Mouse (Mus musculus): ENCODE results near the gene Ly6g5c. TPM values are rescaled to one million over a fixed set of nuclear protein-coding genes. Genes with fewer than 3 reads are reported as not detected.
A peak's percentile ranks its signal among the peaks of the same experiment; 100 is the strongest.

The Ly6g5c gene
- polyA plus RNA-seq, 1 experiment = not detected

- Histone ChIP-seq H3K4me3 (replicated peaks) (no peak overlapping the region), H3K4me1 (peaks cover 13% of the 10 kb centered on the region), H3K36me3 (replicated peaks; ENCODE audit: low read length) (peaks cover 98% of the 10 kb centered on the region), H3K27me3 (replicated peaks) (no peaks in the 10 kb centered on the region), H3K9me3 (no peaks in the 10 kb centered on the region)
- no peak for TF ChIP-seq GATA1 (IDR thresholded peaks at IDR 0.05; ENCODE audit: borderline replicate concordance, low read length)
- no peak for TF ChIP-seq FLI1 (IDR thresholded peaks at IDR 0.05; ENCODE audit: low read length)
Observed at GRCm38 (mm10) chr17:35154616-35155015, 46.5 kb downstream of the Ly6g5c start.

- TF ChIP-seq GATA1 (IDR thresholded peaks at IDR 0.05; ENCODE audit: borderline replicate concordance, low read length) = no peak
- no peak for TF ChIP-seq FLI1 (IDR thresholded peaks at IDR 0.05; ENCODE audit: low read length)
- Histone ChIP-seq H3K36me3 (replicated peaks; ENCODE audit: low read length) (peaks cover 98% of the 10 kb centered on the region), H3K9me3 (no peaks in the 10 kb centered on the region), H3K4me1 (peaks cover 13% of the 10 kb centered on the region), H3K27me3 (replicated peaks) (no peaks in the 10 kb centered on the region), H3K4me3 (replicated peaks) (no peak overlapping the region)
Observed at GRCm38 (mm10) chr17:35155451-35155850, 47.4 kb downstream of the Ly6g5c start.

GRCm38 (mm10) chr17:35156461-35157200 lies 48.6 kb downstream of the Ly6g5c start:
- Histone ChIP-seq H3K4me1 (peaks cover 24% of the 10 kb centered on the region), H3K4me3 (replicated peaks) (no peak overlapping the region), H3K9me3 (no peaks in the 10 kb centered on the region), H3K36me3 (replicated peaks; ENCODE audit: low read length) (peaks cover 99% of the 10 kb centered on the region), H3K27me3 (replicated peaks) (no peaks in the 10 kb centered on the region)
- TF ChIP-seq GATA1 (IDR thresholded peaks at IDR 0.05; ENCODE audit: borderline replicate concordance, low read length) (no peak), FLI1 (IDR thresholded peaks at IDR 0.05; ENCODE audit: low read length) (no peak)

- peaks cover 100% of the 10 kb centered on the region for H3K36me3 ChIP-seq (replicated peaks; ENCODE audit: low read length)
- no peak for TF ChIP-seq FLI1 (IDR thresholded peaks at IDR 0.05; ENCODE audit: low read length)
- TF ChIP-seq GATA1 (IDR thresholded peaks at IDR 0.05; ENCODE audit: borderline replicate concordance, low read length) = no peak
- H3K4me3 ChIP-seq (replicated peaks) = peak overlapping the region; percentile 28
- H3K9me3 ChIP-seq = no peaks in the 10 kb centered on the region
- H3K4me1 ChIP-seq = peaks cover 30% of the 10 kb centered on the region
- no peaks in the 10 kb centered on the region for H3K27me3 ChIP-seq (replicated peaks)
Observed at GRCm38 (mm10) chr17:35157254-35157653, 49.2 kb downstream of the Ly6g5c start.

- no peak overlapping the region for H3K4me3 ChIP-seq (replicated peaks)
- TF ChIP-seq GATA1 (IDR thresholded peaks at IDR 0.05; ENCODE audit: borderline replicate concordance, low read length) (no peak), FLI1 (IDR thresholded peaks at IDR 0.05; ENCODE audit: low read length) (no peak)
- peaks cover 35% of the 10 kb centered on the region for H3K4me1 ChIP-seq
- H3K36me3 ChIP-seq (replicated peaks; ENCODE audit: low read length) = peaks cover 100% of the 10 kb centered on the region
- no peaks in the 10 kb centered on the region for H3K27me3 ChIP-seq (replicated peaks)
- H3K9me3 ChIP-seq = no peaks in the 10 kb centered on the region
Observed at GRCm38 (mm10) chr17:35157661-35158175, 49.6 kb downstream of the Ly6g5c start.

GRCm38 (mm10) chr17:35158850-35159593 lies 50.9 kb downstream of the Ly6g5c start:
- Histone ChIP-seq H3K4me3 (replicated peaks) (no peak overlapping the region), H3K4me1 (peaks cover 44% of the 10 kb centered on the region), H3K9me3 (no peaks in the 10 kb centered on the region), H3K36me3 (replicated peaks; ENCODE audit: low read length) (peaks cover 96% of the 10 kb centered on the region), H3K27me3 (replicated peaks) (no peaks in the 10 kb centered on the region)
- no peak for TF ChIP-seq FLI1 (IDR thresholded peaks at IDR 0.05; ENCODE audit: low read length)
- no peak for TF ChIP-seq GATA1 (IDR thresholded peaks at IDR 0.05; ENCODE audit: borderline replicate concordance, low read length)

GRCm38 (mm10) chr17:35159638-35160037 lies 51.6 kb downstream of the Ly6g5c start:
- Histone ChIP-seq H3K9me3 (no peaks in the 10 kb centered on the region), H3K36me3 (replicated peaks; ENCODE audit: low read length) (peaks cover 90% of the 10 kb centered on the region), H3K4me1 (peaks cover 44% of the 10 kb centered on the region), H3K27me3 (replicated peaks) (no peaks in the 10 kb centered on the region), H3K4me3 (replicated peaks) (no peak overlapping the region)
- TF ChIP-seq FLI1 (IDR thresholded peaks at IDR 0.05; ENCODE audit: low read length) (no peak), GATA1 (IDR thresholded peaks at IDR 0.05; ENCODE audit: borderline replicate concordance, low read length) (no peak)

GRCm38 (mm10) chr17:35161421-35161820 lies 53.3 kb downstream of the Ly6g5c start:
- TF ChIP-seq FLI1 (IDR thresholded peaks at IDR 0.05; ENCODE audit: low read length) (no peak), GATA1 (IDR thresholded peaks at IDR 0.05; ENCODE audit: borderline replicate concordance, low read length) (no peak)
- Histone ChIP-seq H3K4me1 (peaks cover 40% of the 10 kb centered on the region), H3K9me3 (no peaks in the 10 kb centered on the region), H3K27me3 (replicated peaks) (no peaks in the 10 kb centered on the region), H3K4me3 (replicated peaks) (peak overlapping the region; percentile 26), H3K36me3 (replicated peaks; ENCODE audit: low read length) (peaks cover 72% of the 10 kb centered on the region)

Other genes starting within 250 kb of the Ly6g5c start
- gene Cfb, start 245.8 kb upstream of the Ly6g5c start, polyA plus RNA-seq (2012; ENCODE audit: insufficient read depth, low replicate concordance) = 0.54 TPM in 1 of 2 replicates, not detected in the other
- gene Zbtb12, start 228.8 kb upstream of the Ly6g5c start, polyA plus RNA-seq (2012; ENCODE audit: insufficient read depth, low replicate concordance) = 6.7 and 15.4 TPM in 2 replicates
- not detected in 2 replicates for gene Gm20547, start 226.2 kb upstream of the Ly6g5c start, polyA plus RNA-seq (2012; ENCODE audit: insufficient read depth, low replicate concordance)
- 3.0 and 6.0 TPM in 2 replicates for gene C2, start 210.0 kb upstream of the Ly6g5c start, polyA plus RNA-seq (2012; ENCODE audit: insufficient read depth, low replicate concordance)
- gene Ehmt2, start 209.8 kb upstream of the Ly6g5c start, polyA plus RNA-seq (2012; ENCODE audit: insufficient read depth, low replicate concordance) = 356 and 543 TPM in 2 replicates
- gene Slc44a4, start 193.8 kb upstream of the Ly6g5c start, polyA plus RNA-seq (2012; ENCODE audit: insufficient read depth, low replicate concordance) = not detected in 2 replicates
- gene Neu1, start 177.0 kb upstream of the Ly6g5c start, polyA plus RNA-seq (2012; ENCODE audit: insufficient read depth, low replicate concordance) = 12.4 and 41.3 TPM in 2 replicates
- 4.5 and 7.2 TPM in 2 replicates for gene Hspa1b, start 149.0 kb upstream of the Ly6g5c start, polyA plus RNA-seq (2012; ENCODE audit: insufficient read depth, low replicate concordance)
- gene Gm20481, start 138.4 kb upstream of the Ly6g5c start, polyA plus RNA-seq (2012; ENCODE audit: insufficient read depth, low replicate concordance) = not detected in 2 replicates
- gene Hspa1a, start 136.1 kb upstream of the Ly6g5c start, polyA plus RNA-seq (2012; ENCODE audit: insufficient read depth, low replicate concordance) = 1.5 and 2.0 TPM in 2 replicates
- gene Hspa1l, start 135.6 kb upstream of the Ly6g5c start, polyA plus RNA-seq (2012; ENCODE audit: insufficient read depth, low replicate concordance) = not detected in 2 replicates
- 64.3 and 95.0 TPM in 2 replicates for gene Lsm2, start 126.4 kb upstream of the Ly6g5c start, polyA plus RNA-seq (2012; ENCODE audit: insufficient read depth, low replicate concordance)
- 188 and 650 TPM in 2 replicates for gene Vars, start 107.3 kb upstream of the Ly6g5c start, polyA plus RNA-seq (2012; ENCODE audit: insufficient read depth, low replicate concordance)
- gene Vwa7, start 91.7 kb upstream of the Ly6g5c start, polyA plus RNA-seq (2012; ENCODE audit: insufficient read depth, low replicate concordance) = 0.38 and 0.40 TPM in 2 replicates
- 4.1 and 5.4 TPM in 2 replicates for gene Sapcd1, start 80.3 kb upstream of the Ly6g5c start, polyA plus RNA-seq (2012; ENCODE audit: insufficient read depth, low replicate concordance)
- 10.5 and 10.9 TPM in 2 replicates for gene Msh5, start 61.5 kb upstream of the Ly6g5c start, polyA plus RNA-seq (2012; ENCODE audit: insufficient read depth, low replicate concordance)
- gene Clic1, start 58.3 kb upstream of the Ly6g5c start, polyA plus RNA-seq (2012; ENCODE audit: insufficient read depth, low replicate concordance) = 244 and 373 TPM in 2 replicates
- gene Ddah2, start 49.2 kb upstream of the Ly6g5c start, polyA plus RNA-seq (2012; ENCODE audit: insufficient read depth, low replicate concordance) = 30.5 and 36.5 TPM in 2 replicates
- 14.8 and 15.5 TPM in 2 replicates for gene Ly6g6c, start 42.9 kb upstream of the Ly6g5c start, polyA plus RNA-seq (2012; ENCODE audit: insufficient read depth, low replicate concordance)
- 53.5 and 66.3 TPM in 2 replicates for gene Mpig6b, start 42.1 kb upstream of the Ly6g5c start, polyA plus RNA-seq (2012; ENCODE audit: insufficient read depth, low replicate concordance)
- gene Ly6g6e, start 31.4 kb upstream of the Ly6g5c start, polyA plus RNA-seq (2012; ENCODE audit: insufficient read depth, low replicate concordance) = not detected in 2 replicates
- gene Ly6g6d, start 30.2 kb upstream of the Ly6g5c start, polyA plus RNA-seq (2012; ENCODE audit: insufficient read depth, low replicate concordance) = 79.9 and 106 TPM in 2 replicates
- 517 and 745 TPM in 2 replicates for gene Ly6g6f, start 22.7 kb upstream of the Ly6g5c start, polyA plus RNA-seq (2012; ENCODE audit: insufficient read depth, low replicate concordance)
- 211 and 290 TPM in 2 replicates for gene Abhd16a, start 19.0 kb upstream of the Ly6g5c start, polyA plus RNA-seq (2012; ENCODE audit: insufficient read depth, low replicate concordance)
- gene Ly6g5b, start 7.1 kb downstream of the Ly6g5c start, polyA plus RNA-seq (2012; ENCODE audit: insufficient read depth, low replicate concordance) = 0.23 TPM in 1 of 2 replicates, not detected in the other
- 46.5 and 57.4 TPM in 2 replicates for gene Gpank1, start 13.2 kb downstream of the Ly6g5c start, polyA plus RNA-seq (2012; ENCODE audit: insufficient read depth, low replicate concordance)
- 75.6 and 82.2 TPM in 2 replicates for gene Csnk2b, start 13.8 kb downstream of the Ly6g5c start, polyA plus RNA-seq (2012; ENCODE audit: insufficient read depth, low replicate concordance)
- gene D17H6S53E, start 18.1 kb downstream of the Ly6g5c start, polyA plus RNA-seq (2012; ENCODE audit: insufficient read depth, low replicate concordance) = 3.2 and 6.1 TPM in 2 replicates
- gene Apom, start 23.8 kb downstream of the Ly6g5c start, polyA plus RNA-seq (2012; ENCODE audit: insufficient read depth, low replicate concordance) = not detected in 2 replicates
- gene Bag6, start 26.9 kb downstream of the Ly6g5c start, polyA plus RNA-seq (2012; ENCODE audit: insufficient read depth, low replicate concordance) = 613 and 1,584 TPM in 2 replicates
- gene Prrc2a, start 56.6 kb downstream of the Ly6g5c start, polyA plus RNA-seq (2012; ENCODE audit: insufficient read depth, low replicate concordance) = 1,080 and 3,273 TPM in 2 replicates
- 2.5 and 22.3 TPM in 2 replicates for gene Aif1, start 67.8 kb downstream of the Ly6g5c start, polyA plus RNA-seq (2012; ENCODE audit: insufficient read depth, low replicate concordance)
- 5.9 and 24.8 TPM in 2 replicates for gene Lst1, start 80.2 kb downstream of the Ly6g5c start, polyA plus RNA-seq (2012; ENCODE audit: insufficient read depth, low replicate concordance)
- gene Ltb, start 86.2 kb downstream of the Ly6g5c start, polyA plus RNA-seq (2012; ENCODE audit: insufficient read depth, low replicate concordance) = 12.1 TPM in 1 of 2 replicates, not detected in the other
- gene Tnf, start 93.7 kb downstream of the Ly6g5c start, polyA plus RNA-seq (2012; ENCODE audit: insufficient read depth, low replicate concordance) = 2.9 and 3.5 TPM in 2 replicates
- 0.85 TPM in 1 of 2 replicates, not detected in the other for gene Lta, start 97.1 kb downstream of the Ly6g5c start, polyA plus RNA-seq (2012; ENCODE audit: insufficient read depth, low replicate concordance)
- gene Gm16181, start 112.6 kb downstream of the Ly6g5c start, polyA plus RNA-seq (2012; ENCODE audit: insufficient read depth, low replicate concordance) = not detected in 2 replicates
- gene Atp6v1g2, start 125.4 kb downstream of the Ly6g5c start, polyA plus RNA-seq (2012; ENCODE audit: insufficient read depth, low replicate concordance) = 0.86 TPM in 1 of 2 replicates, not detected in the other
- 31.8 and 57.1 TPM in 2 replicates for gene Nfkbil1, start 127.5 kb downstream of the Ly6g5c start, polyA plus RNA-seq (2012; ENCODE audit: insufficient read depth, low replicate concordance)
- gene Ddx39b, start 133.5 kb downstream of the Ly6g5c start, polyA plus RNA-seq (2012; ENCODE audit: insufficient read depth, low replicate concordance) = 83.5 and 158 TPM in 2 replicates
- 170 and 362 TPM in 2 replicates for gene H2-D1, start 154.5 kb downstream of the Ly6g5c start, polyA plus RNA-seq (2012; ENCODE audit: insufficient read depth, low replicate concordance)
- 1.5 and 7.3 TPM in 2 replicates for gene H2-Q1, start 212.1 kb downstream of the Ly6g5c start, polyA plus RNA-seq (2012; ENCODE audit: insufficient read depth, low replicate concordance)
- 6.7 TPM in 1 of 2 replicates, not detected in the other for gene H2-Q2, start 234.0 kb downstream of the Ly6g5c start, polyA plus RNA-seq (2012; ENCODE audit: insufficient read depth, low replicate concordance)

Measured in megakaryocyte, embryonic 14.5 days (primary cell).